Mouse (Mus musculus) heart, embryonic 13.5 days (tissue): ENCODE data around the gene March9. TPM values are rescaled to one million over a fixed set of nuclear protein-coding genes. Genes with fewer than 3 reads are reported as not detected.
"Not testable (repeated sequence)": the region's sequence is repeated elsewhere in the genome, so short reads cannot be mapped to it uniquely, and the experiment has no call there.

Experiments used
- ATAC-seq: fragments of 200-750 bp; cut with Nextera tagmentation; 2 replicates; pipeline ENCODE4 v1.8.0; 2017; ENCODE audit warnings: moderate TSS enrichment; ENCODE audit not compliant: insufficient number of reproducible peaks, low FRiP score, low TSS enrichment; ENCODE audit errors: extremely low read depth
- H3K27ac ChIP-seq: fragments of 300-500 bp; sonication (generic); replicated peaks from 2 replicates; pipeline ENCODE4 v1.5.1; 2015; ENCODE audit warnings: moderate library complexity, mild to moderate bottlenecking, inconsistent platforms
- H3K27me3 ChIP-seq: fragments of 300-500 bp; sonication (generic); replicated peaks from 2 replicates; pipeline ENCODE4 v1.6.1; 2015; ENCODE audit warnings: mild to moderate bottlenecking, inconsistent platforms
- H3K36me3 ChIP-seq: fragments of 300-500 bp; sonication (generic); 2 replicates; pipeline ENCODE4 v1.6.1; 2015; ENCODE audit warnings: mild to moderate bottlenecking, inconsistent platforms
- H3K4me1 ChIP-seq: fragments of 300-500 bp; sonication (generic); 2 replicates; pipeline ENCODE4 v1.6.1; 2015; ENCODE audit warnings: inconsistent platforms
- H3K4me2 ChIP-seq: fragments of 300-500 bp; sonication (generic); 2 replicates; pipeline ENCODE4 v1.6.1; 2015; ENCODE audit warnings: inconsistent platforms, mild to moderate bottlenecking, moderate library complexity
- H3K4me3 ChIP-seq: fragments of 300-500 bp; sonication (generic); 2 replicates; pipeline ENCODE4 v1.5.1; 2015; ENCODE audit warnings: moderate library complexity, mild to moderate bottlenecking, inconsistent platforms
- H3K9ac ChIP-seq: fragments of 300-500 bp; sonication (generic); 2 replicates; pipeline ENCODE4 v1.6.1; 2015; ENCODE audit warnings: inconsistent platforms, mild to moderate bottlenecking, moderate library complexity
- H3K9me3 ChIP-seq: fragments of 300-500 bp; sonication (generic); 2 replicates; pipeline ENCODE4 v1.6.1; 2016; ENCODE audit warnings: inconsistent platforms
- WGBS: fragments of 180-500 bp; shearing (Covaris S2); methylation state at CpG from one replicate; pipeline ENCODE4 v1.1.7; 2015; ENCODE audit warnings: mixed read lengths; 5-methylcytosine and 5-hydroxymethylcytosine counted together
- polyA plus RNA-seq: library from polyadenylated mRNA; unstranded; fragments of >200 nt; fragmentation: Nextera tagmentation; extraction: Ambion mirVana; gene quantifications from 2 replicates; pipeline ENCODE4 v1.2.1, GENCODE M21; 2015

March9 gene
- polyA plus RNA-seq, 1 experiment from 2014 or later, result 0.12 TPM

DNA sequence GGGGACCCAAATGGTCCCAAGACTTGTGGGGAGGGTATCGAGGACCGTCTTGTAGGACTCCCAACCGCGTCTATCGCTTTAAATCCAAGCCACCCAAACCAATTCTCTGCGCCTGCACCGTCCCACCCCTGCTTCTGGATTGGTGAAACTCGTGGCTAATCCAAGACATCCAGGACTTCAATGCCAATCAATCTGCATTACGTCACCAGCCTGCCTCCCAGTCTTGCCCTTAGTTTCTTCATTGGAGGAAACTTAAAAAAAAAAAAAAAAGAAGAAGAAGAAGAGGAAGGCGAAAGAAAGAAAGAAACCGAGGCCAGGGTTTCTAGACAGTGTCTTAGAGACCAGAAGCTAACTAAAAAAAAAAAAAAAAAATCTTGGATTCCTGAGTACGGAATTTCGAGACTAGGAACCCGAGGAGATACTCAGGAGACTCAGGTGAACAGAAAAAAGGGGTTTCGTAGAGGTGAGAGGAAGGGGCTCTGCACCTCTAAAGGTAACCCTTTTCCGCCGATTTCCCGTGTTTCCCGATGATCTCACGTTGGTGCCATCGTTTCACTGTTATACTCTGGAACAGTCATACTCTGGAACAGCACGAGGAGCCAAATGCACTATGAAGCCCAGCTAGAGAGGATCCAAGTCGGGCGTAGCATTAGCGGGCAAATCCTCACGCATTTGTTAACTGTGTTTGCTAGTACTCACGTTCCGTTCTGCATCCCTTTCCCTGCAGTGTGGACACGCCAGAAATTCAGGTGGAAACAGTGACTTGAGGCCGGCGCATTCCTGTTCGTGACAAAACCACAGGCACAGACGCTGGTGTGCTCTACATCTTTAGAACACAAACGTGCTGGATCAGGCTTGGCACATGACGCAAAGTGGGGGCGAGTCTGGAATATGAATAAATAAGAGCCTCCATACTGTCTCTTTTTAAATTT, 10.5 kb upstream of the March9 start, which contains the start of gene Tspan31:
Gene Tspan31, minus strand, starts transcription at position 75 of the 932 bp plus-strand sequence.
- H3K4me1 ChIP-seq, result peaks cover 32% of the 10 kb centered on the region
- WGBS, result 2% methylated on average over 36 of the region's 36 CpGs
- ATAC-seq, result peak; percentile 72; the same call in 1 of the 2 replicates
- H3K27ac ChIP-seq, result peak within 1 kb of the TSS; percentile 92
- H3K4me3 ChIP-seq, result peak within 1 kb of the TSS; percentile 84
- H3K27me3 ChIP-seq, result peaks cover 13% of the 10 kb centered on the region
- peaks cover 33% of the 10 kb centered on the region for H3K36me3 ChIP-seq
- no peaks in the 10 kb centered on the region for H3K9me3 ChIP-seq
- peak within 1 kb of the TSS; percentile 95 for H3K4me2 ChIP-seq
- peak within 1 kb of the TSS; percentile 89 for H3K9ac ChIP-seq

- Histone ChIP-seq H3K4me1 (peaks cover 41% of the 10 kb centered on the region), H3K9me3 (no peaks in the 10 kb centered on the region), H3K27me3 (peaks cover 5% of the 10 kb centered on the region; the same call in 1 of the 2 replicates), H3K27ac (peak overlapping the region; percentile 92), H3K9ac (peak overlapping the region; percentile 89), H3K36me3 (peaks cover 42% of the 10 kb centered on the region), H3K4me2 (peak overlapping the region; percentile 95), H3K4me3 (peak overlapping the region; percentile 84)
- 0 out of 2 replicates have a peak, but pooled peaks have one; percentile 7 for ATAC-seq
- 7% methylated on average over 30 of the region's 30 CpGs for WGBS
Observed at GRCm38 (mm10) chr10:127069281-127070189, 9.6 kb upstream of the March9 start.

DNA sequence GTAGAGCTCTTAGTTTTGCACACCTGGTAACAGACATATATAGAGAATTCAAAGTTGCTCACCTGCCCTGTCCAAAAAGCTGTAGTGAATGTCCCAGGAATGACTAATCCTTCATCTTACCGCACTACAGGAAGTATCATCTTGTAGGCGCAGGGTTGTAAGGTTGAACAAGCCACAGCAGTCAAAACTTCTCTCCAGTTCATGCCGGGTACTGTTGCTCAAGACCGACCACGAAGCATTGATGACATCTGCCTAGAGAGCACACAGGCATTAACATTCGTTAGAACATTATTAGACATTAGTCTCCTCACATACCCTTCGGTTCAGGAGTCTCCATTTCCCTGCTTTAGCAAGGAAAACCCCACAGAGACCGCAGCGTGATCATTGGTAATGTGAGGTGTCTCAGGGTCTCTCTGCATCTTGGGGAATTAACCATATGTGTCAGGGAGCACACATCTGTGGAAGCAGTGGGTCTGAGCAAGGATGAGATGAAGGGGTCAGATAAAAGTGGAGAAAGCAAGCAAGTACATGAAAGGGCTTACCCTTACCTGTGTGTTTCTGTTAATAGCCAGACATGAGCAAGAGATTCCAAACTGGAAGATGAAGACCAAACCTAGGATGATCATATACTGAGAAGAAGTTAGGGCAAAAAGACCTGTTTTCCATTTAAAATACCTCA, 8.5 kb upstream of the March9 start:
- WGBS, result 79% methylated on average over 9 of the region's 9 CpGs
- H3K27me3 ChIP-seq, result peaks cover 2% of the 10 kb centered on the region; the same call in 1 of the 2 replicates
- H3K27ac ChIP-seq, result peak overlapping the region; percentile 92; the same call in 1 of the 2 replicates
- H3K4me3 ChIP-seq, result peak overlapping the region; percentile 84
- H3K4me1 ChIP-seq, result peaks cover 43% of the 10 kb centered on the region
- H3K36me3 ChIP-seq, result peaks cover 43% of the 10 kb centered on the region
- peak overlapping the region; percentile 95 for H3K4me2 ChIP-seq
- no peaks in the 10 kb centered on the region for H3K9me3 ChIP-seq
- peak overlapping the region; percentile 89 for H3K9ac ChIP-seq
- no peak for ATAC-seq

GRCm38 (mm10) chr10:127066519-127067018, 6.6 kb upstream of the March9 start:
- Histone ChIP-seq H3K9me3 (no peaks in the 10 kb centered on the region), H3K36me3 (peaks cover 43% of the 10 kb centered on the region), H3K4me1 (peaks cover 51% of the 10 kb centered on the region), H3K4me2 (no peak overlapping the region), H3K9ac (no peak overlapping the region), H3K4me3 (no peak overlapping the region), H3K27me3 (peaks cover 10% of the 10 kb centered on the region), H3K27ac (no peak overlapping the region)
- 87% methylated on average over 14 of the region's 14 CpGs for WGBS
- no peak for ATAC-seq

DNA sequence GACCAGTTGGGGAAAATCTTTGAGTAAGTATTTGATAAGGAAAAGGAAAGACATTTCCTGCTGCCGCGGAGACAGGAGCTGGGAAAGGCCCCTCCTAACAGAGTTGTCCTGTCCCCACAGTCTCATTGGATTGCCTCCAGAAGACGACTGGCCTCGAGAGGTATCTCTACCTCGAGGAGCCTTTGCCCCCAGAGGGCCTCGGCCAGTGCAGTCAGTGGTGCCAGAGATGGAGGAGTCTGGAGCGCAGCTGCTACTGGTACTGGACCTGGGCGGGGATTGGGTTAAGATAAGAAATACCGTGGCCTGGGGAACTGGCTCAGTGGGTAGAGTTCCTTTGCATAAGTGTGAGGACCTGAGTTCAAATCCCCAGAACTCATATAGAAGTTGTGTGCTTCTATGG, 6.0 kb upstream of the March9 start:
- peak overlapping the region; percentile 30; the same call in 1 of the 2 replicates for H3K27ac ChIP-seq
- ATAC-seq, result no peak
- H3K4me2 ChIP-seq, result no peak overlapping the region
- H3K36me3 ChIP-seq, result peaks cover 43% of the 10 kb centered on the region
- no peak overlapping the region for H3K9ac ChIP-seq
- H3K4me1 ChIP-seq, result peaks cover 47% of the 10 kb centered on the region
- WGBS, result 47% methylated on average over 9 of the region's 9 CpGs
- H3K4me3 ChIP-seq, result no peak overlapping the region
- H3K9me3 ChIP-seq, result no peaks in the 10 kb centered on the region
- H3K27me3 ChIP-seq, result peaks cover 15% of the 10 kb centered on the region

- 12% methylated on average over 37 of the region's 37 CpGs for WGBS
Observed at GRCm38 (mm10) chr10:127063913-127064870, 4.2 kb upstream of the March9 start.

GRCm38 (mm10) chr10:127063239-127063872, 3.4 kb upstream of the March9 start, which contains the start of gene Cdk4:
Gene Cdk4 (plus strand): TSS chr10:127063534.
- H3K9me3 ChIP-seq, result no peaks in the 10 kb centered on the region
- WGBS, result under 1% methylated on average over 46 of the region's 46 CpGs
- H3K4me2 ChIP-seq, result peak within 1 kb of the TSS; percentile 89
- H3K27ac ChIP-seq, result peak within 1 kb of the TSS; percentile 81
- H3K27me3 ChIP-seq, result peaks cover 41% of the 10 kb centered on the region
- peaks cover 48% of the 10 kb centered on the region for H3K4me1 ChIP-seq
- H3K36me3 ChIP-seq, result peaks cover 39% of the 10 kb centered on the region
- peak; percentile 90 for ATAC-seq
- peak within 1 kb of the TSS; percentile 92 for H3K9ac ChIP-seq
- peak within 1 kb of the TSS; percentile 66 for H3K4me3 ChIP-seq

More at GRCm38 (mm10) chr10:127063913-127064870, 4.2 kb upstream of the March9 start:
- H3K27ac ChIP-seq, result peak overlapping the region; percentile 81
- ATAC-seq, result no peak
- no peaks in the 10 kb centered on the region for H3K9me3 ChIP-seq
- peaks cover 48% of the 10 kb centered on the region for H3K4me1 ChIP-seq
- peaks cover 33% of the 10 kb centered on the region for H3K27me3 ChIP-seq
- peak overlapping the region; percentile 89 for H3K4me2 ChIP-seq
- H3K9ac ChIP-seq, result peak overlapping the region; percentile 92
- peaks cover 43% of the 10 kb centered on the region for H3K36me3 ChIP-seq
- H3K4me3 ChIP-seq, result peak overlapping the region; percentile 66

- Histone ChIP-seq H3K36me3 (peaks cover 30% of the 10 kb centered on the region), H3K27me3 (peaks cover 50% of the 10 kb centered on the region), H3K4me1 (peaks cover 52% of the 10 kb centered on the region), H3K9ac (no peak overlapping the region), H3K9me3 (no peaks in the 10 kb centered on the region), H3K4me3 (no peak overlapping the region), H3K4me2 (peak overlapping the region; percentile 69), H3K27ac (no peak overlapping the region)
- ATAC-seq, result no peak
- 61% methylated on average over 5 of the region's 5 CpGs for WGBS
Observed at GRCm38 (mm10) chr10:127062503-127062902, 2.5 kb upstream of the March9 start.

DNA sequence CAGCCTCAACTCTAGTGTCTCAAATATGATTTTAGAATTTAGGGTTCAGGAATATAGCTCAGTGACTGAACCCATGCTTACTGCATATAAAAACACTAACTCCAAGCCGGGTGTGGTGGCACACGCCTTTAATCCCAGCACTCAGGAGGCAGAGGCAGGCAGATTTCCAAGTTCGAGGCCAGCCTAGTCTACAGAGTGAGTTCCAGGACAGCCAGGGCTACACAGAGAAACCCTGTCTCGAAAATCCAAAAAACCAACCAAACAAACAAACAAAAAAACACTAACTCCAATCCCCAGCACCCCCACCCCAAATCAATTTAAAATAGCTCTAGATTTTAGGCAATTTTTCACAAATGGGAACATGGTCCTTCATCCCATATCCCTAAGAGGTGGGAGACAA, 2.1 kb upstream of the March9 start:
- Histone ChIP-seq H3K36me3 (peaks cover 26% of the 10 kb centered on the region), H3K27me3 (peaks cover 54% of the 10 kb centered on the region), H3K4me1 (peaks cover 52% of the 10 kb centered on the region)
- not testable (repeated sequence) for H3K27ac ChIP-seq, H3K4me2 ChIP-seq, H3K9me3 ChIP-seq, ATAC-seq, H3K4me3 ChIP-seq, H3K9ac ChIP-seq
- 83% methylated on average over 4 of the region's 4 CpGs for WGBS
